Mouse (Mus musculus) brain, embryonic 14.5 days (tissue): ENCODE results near the gene Tor2a.

ENCODE experiments used
- CTCF ChIP-seq: fragments of 200-500 bp; IDR thresholded peaks from 2 replicates; pipeline ENCODE4 v1.5.1; 2012; ENCODE audit warnings: inconsistent platforms, mild to moderate bottlenecking, moderate library complexity, borderline replicate concordance; ENCODE audit not compliant: insufficient read depth, insufficient read length; ENCODE audit errors: extremely low read depth
- POLR2A ChIP-seq: fragments of 200-500 bp; IDR thresholded peaks from 2 replicates; pipeline ENCODE4 v1.6.1; 2012; ENCODE audit warnings: mild to moderate bottlenecking, inconsistent platforms, borderline replicate concordance; ENCODE audit not compliant: poor library complexity, insufficient read depth, insufficient read length, severe bottlenecking; ENCODE audit errors: extremely low read depth

DNA sequence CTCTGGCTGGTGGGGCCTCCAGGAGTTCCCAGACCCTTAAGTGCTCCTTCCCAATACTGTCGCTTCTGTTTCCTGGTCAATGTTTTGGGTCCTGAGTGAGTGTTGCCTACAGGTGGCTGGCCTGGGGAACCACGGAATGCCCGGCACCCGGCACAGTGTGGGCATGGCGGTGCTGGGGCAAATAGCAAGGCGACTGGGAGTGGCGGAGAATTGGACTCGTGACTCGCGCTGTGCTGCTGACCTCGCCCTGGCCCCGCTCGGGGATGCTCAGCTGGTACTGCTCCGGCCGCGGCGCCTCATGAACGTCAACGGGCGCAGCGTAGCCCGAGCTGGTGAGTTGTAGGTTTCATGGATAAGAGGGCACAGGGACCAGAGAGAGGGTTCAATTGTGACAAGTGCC lies 19.2 kb downstream of the Tor2a start:
- no peak for TF ChIP-seq CTCF
- TF ChIP-seq POLR2A: no peak
